Mouse (Mus musculus): ENCODE results near the gene Fgr. TPM values are rescaled to one million over a fixed set of nuclear protein-coding genes. Genes with fewer than 3 reads are reported as not detected.
A peak's percentile ranks its signal among the peaks of the same experiment; 100 is the strongest.

The Fgr gene
- polyA plus RNA-seq, 1 experiment from 2014 or later, result 0.45 TPM

DNA sequence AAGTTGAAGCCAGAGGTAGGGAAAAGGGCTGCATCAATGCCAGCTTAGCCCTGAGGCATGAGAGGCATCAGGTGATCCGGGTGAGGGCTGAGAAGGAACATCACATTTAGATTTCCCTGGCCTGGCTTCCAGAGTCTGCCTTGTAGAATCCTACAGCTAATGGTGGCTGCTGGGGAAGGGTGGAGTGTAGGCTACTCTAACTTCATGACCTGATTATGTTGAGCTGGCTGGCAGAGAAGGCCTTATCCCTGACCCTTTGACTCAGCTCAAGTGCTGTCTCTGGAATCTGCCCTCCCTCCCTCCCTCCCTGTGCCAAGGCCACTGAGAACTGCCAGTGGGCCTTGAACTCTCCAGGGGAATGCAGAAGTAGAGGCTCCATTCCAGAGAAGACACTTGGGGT, 61.6 kb downstream of the Fgr start:
- no peak overlapping the region for H3K4me3 ChIP-seq (ENCODE audit: low read length)
- H3K27ac ChIP-seq (ENCODE audit: low read depth, low read length), result no peak overlapping the region; the same call in 1 of the 2 replicates
- no peak overlapping the region for H3K9ac ChIP-seq (ENCODE audit: low read depth, low read length)
- WGBS, result 87% methylated on average over 1 of the region's 1 CpGs
- no peaks in the 10 kb centered on the region for H3K9me3 ChIP-seq (ENCODE audit: control insufficient read depth, low read length)
- H3K27me3 ChIP-seq (ENCODE audit: control insufficient read depth, insufficient read depth, low read length), result no peaks in the 10 kb centered on the region
- no peaks in the 10 kb centered on the region for H3K36me3 ChIP-seq (ENCODE audit: control insufficient read depth, insufficient read depth, low read length)
- peaks cover 27% of the 10 kb centered on the region for H3K4me1 ChIP-seq (ENCODE audit: control insufficient read depth, insufficient read depth, low read length)
- H3K4me2 ChIP-seq (replicated peaks; ENCODE audit: low read depth, low read length), result no peak overlapping the region
- no peak for ATAC-seq (ENCODE audit: low FRiP score, low TSS enrichment)

DNA sequence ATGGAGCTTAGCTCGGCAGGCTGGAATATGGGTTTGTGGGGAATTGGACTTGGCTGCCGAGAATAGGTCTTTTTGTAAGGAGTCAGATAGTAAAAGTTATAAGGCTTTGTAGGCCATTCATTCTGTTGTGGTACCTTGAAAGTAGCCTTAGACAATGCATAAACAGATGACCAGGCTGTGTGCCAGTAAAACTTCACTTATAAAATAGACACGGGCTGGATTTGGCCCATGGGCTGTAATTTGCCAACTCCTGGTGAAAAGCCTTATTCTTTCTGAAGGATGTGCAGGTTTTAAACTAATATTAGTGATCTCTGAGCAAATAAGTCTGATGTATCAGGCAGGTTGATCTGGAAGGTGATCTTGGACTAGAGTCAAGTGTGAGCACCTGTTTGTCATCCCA, 62.1 kb downstream of the Fgr start:
- peaks cover 32% of the 10 kb centered on the region for H3K4me1 ChIP-seq (ENCODE audit: control insufficient read depth, insufficient read depth, low read length)
- H3K9me3 ChIP-seq (ENCODE audit: control insufficient read depth, low read length), result no peaks in the 10 kb centered on the region
- no peak overlapping the region for H3K9ac ChIP-seq (ENCODE audit: low read depth, low read length)
- ATAC-seq (ENCODE audit: low FRiP score, low TSS enrichment), result no peak
- WGBS, result 84% methylated on average over 3 of the region's 3 CpGs
- H3K27ac ChIP-seq (ENCODE audit: low read depth, low read length), result no peak overlapping the region
- H3K27me3 ChIP-seq (ENCODE audit: control insufficient read depth, insufficient read depth, low read length), result no peaks in the 10 kb centered on the region
- H3K4me2 ChIP-seq (replicated peaks; ENCODE audit: low read depth, low read length), result no peak overlapping the region
- H3K4me3 ChIP-seq (ENCODE audit: low read length), result no peak overlapping the region
- no peaks in the 10 kb centered on the region for H3K36me3 ChIP-seq (ENCODE audit: control insufficient read depth, insufficient read depth, low read length)

GRCm38 (mm10) chr4:133037293-133037692, 63.4 kb downstream of the Fgr start:
- no peaks in the 10 kb centered on the region for H3K27me3 ChIP-seq (ENCODE audit: control insufficient read depth, insufficient read depth, low read length)
- H3K36me3 ChIP-seq (ENCODE audit: control insufficient read depth, insufficient read depth, low read length), result no peaks in the 10 kb centered on the region
- H3K9me3 ChIP-seq (ENCODE audit: control insufficient read depth, low read length), result no peaks in the 10 kb centered on the region
- no peak overlapping the region for H3K9ac ChIP-seq (ENCODE audit: low read depth, low read length)
- 29% methylated on average over 9 of the region's 9 CpGs for WGBS
- H3K4me1 ChIP-seq (ENCODE audit: control insufficient read depth, insufficient read depth, low read length), result peaks cover 45% of the 10 kb centered on the region
- no peak overlapping the region; the same call in 1 of the 2 replicates for H3K27ac ChIP-seq (ENCODE audit: low read depth, low read length)
- no peak overlapping the region for H3K4me3 ChIP-seq (ENCODE audit: low read length)
- no peak for ATAC-seq (ENCODE audit: low FRiP score, low TSS enrichment)
- H3K4me2 ChIP-seq (replicated peaks; ENCODE audit: low read depth, low read length), result peak overlapping the region; percentile 100

DNA sequence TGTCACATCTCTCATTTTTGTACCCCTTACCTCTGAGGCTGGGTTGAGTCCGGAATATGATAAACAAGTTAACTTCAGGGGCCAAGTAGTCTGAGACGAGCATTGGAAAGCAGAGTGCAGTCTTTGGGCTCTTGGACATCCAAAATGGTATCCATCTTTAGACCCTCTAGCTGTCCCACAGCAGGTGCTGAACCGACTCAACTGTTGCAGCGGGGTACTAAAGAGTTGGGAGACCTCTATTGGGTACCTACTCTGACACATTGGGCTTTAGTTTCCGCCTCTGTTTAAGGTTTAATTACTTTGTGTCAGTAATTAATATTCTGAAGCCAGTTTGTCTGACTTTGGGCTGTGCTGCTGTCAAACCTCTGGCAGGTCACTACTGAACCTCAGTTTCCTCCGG, 63.9 kb downstream of the Fgr start:
- Histone ChIP-seq H3K4me1 (ENCODE audit: control insufficient read depth, insufficient read depth, low read length) (peaks cover 50% of the 10 kb centered on the region), H3K4me2 (replicated peaks; ENCODE audit: low read depth, low read length) (peak overlapping the region; percentile 100), H3K9me3 (ENCODE audit: control insufficient read depth, low read length) (no peaks in the 10 kb centered on the region), H3K27me3 (ENCODE audit: control insufficient read depth, insufficient read depth, low read length) (no peaks in the 10 kb centered on the region), H3K27ac (ENCODE audit: low read depth, low read length) (no peak overlapping the region), H3K9ac (ENCODE audit: low read depth, low read length) (no peak overlapping the region; the same call in 1 of the 2 replicates), H3K4me3 (ENCODE audit: low read length) (peak overlapping the region; percentile 70; the same call in 1 of the 2 replicates), H3K36me3 (ENCODE audit: control insufficient read depth, insufficient read depth, low read length) (no peaks in the 10 kb centered on the region)
- WGBS, result 24% methylated on average over 6 of the region's 6 CpGs
- ATAC-seq (ENCODE audit: low FRiP score, low TSS enrichment), result no peak

GRCm38 (mm10) chr4:133038521-133039115, 64.7 kb downstream of the Fgr start:
- H3K9me3 ChIP-seq (ENCODE audit: control insufficient read depth, low read length), result no peaks in the 10 kb centered on the region
- no peaks in the 10 kb centered on the region for H3K36me3 ChIP-seq (ENCODE audit: control insufficient read depth, insufficient read depth, low read length)
- H3K4me3 ChIP-seq (ENCODE audit: low read length), result peak overlapping the region; percentile 70
- no peaks in the 10 kb centered on the region for H3K27me3 ChIP-seq (ENCODE audit: control insufficient read depth, insufficient read depth, low read length)
- peak overlapping the region; percentile 84 for H3K9ac ChIP-seq (ENCODE audit: low read depth, low read length)
- H3K4me2 ChIP-seq (replicated peaks; ENCODE audit: low read depth, low read length), result peak overlapping the region; percentile 100
- H3K27ac ChIP-seq (ENCODE audit: low read depth, low read length), result peak overlapping the region; percentile 96
- peak; percentile 53 for ATAC-seq (ENCODE audit: low FRiP score, low TSS enrichment)
- peaks cover 59% of the 10 kb centered on the region for H3K4me1 ChIP-seq (ENCODE audit: control insufficient read depth, insufficient read depth, low read length)
- WGBS, result 0% methylated on average over 44 of the region's 76 CpGs

DNA sequence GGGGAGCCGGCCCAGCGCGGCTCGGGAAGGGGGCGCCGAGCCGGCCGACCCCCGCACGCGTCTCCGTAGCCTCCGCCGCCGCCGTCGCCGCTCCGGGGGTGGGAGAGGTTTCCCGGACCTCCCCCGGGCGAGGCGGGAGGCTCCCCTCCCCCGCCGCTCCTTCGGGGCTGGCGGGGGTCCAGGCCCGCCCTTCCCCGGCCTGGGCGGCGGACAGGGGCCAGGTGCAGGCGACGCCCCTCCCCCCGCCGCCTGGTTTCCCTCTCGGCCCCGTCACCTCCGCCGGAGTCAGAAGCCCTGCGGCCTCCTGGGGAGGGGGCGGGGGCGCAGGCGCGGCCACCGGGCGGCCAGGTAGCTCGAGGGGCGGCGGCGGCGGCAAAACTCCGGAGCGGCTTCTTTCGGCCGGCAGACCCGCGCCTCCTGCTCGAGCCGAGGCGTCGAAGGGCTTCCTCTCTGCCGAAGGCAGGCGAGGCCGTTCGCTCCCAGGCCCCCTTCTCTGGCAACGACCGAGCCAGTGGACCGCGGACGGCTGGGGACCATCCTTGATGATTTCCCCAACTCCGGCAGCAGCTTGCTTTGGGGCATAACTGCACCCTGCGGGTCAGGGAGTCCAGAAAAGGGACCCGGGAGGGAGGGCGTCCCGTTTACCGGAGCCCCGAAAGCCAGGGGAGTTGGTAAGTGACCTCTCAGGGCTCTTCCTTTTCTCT, 65.4 kb downstream of the Fgr start:
- Histone ChIP-seq H3K27ac (ENCODE audit: low read depth, low read length) (peak overlapping the region; percentile 96), H3K9ac (ENCODE audit: low read depth, low read length) (peak overlapping the region; percentile 84), H3K27me3 (ENCODE audit: control insufficient read depth, insufficient read depth, low read length) (no peaks in the 10 kb centered on the region), H3K36me3 (ENCODE audit: control insufficient read depth, insufficient read depth, low read length) (no peaks in the 10 kb centered on the region), H3K9me3 (ENCODE audit: control insufficient read depth, low read length) (no peaks in the 10 kb centered on the region), H3K4me3 (ENCODE audit: low read length) (peak overlapping the region; percentile 70), H3K4me2 (replicated peaks; ENCODE audit: low read depth, low read length) (peak overlapping the region; percentile 100), H3K4me1 (ENCODE audit: control insufficient read depth, insufficient read depth, low read length) (peaks cover 65% of the 10 kb centered on the region)
- WGBS, result under 1% methylated on average over 41 of the region's 77 CpGs
- 0 out of 2 replicates have a peak, but pooled peaks have one; percentile 14 for ATAC-seq (ENCODE audit: low FRiP score, low TSS enrichment)

- H3K4me3 ChIP-seq (ENCODE audit: low read length), result peak overlapping the region; percentile 70
- H3K36me3 ChIP-seq (ENCODE audit: control insufficient read depth, insufficient read depth, low read length), result no peaks in the 10 kb centered on the region
- peak overlapping the region; percentile 100 for H3K4me2 ChIP-seq (replicated peaks; ENCODE audit: low read depth, low read length)
- no peaks in the 10 kb centered on the region for H3K27me3 ChIP-seq (ENCODE audit: control insufficient read depth, insufficient read depth, low read length)
- peak overlapping the region; percentile 96 for H3K27ac ChIP-seq (ENCODE audit: low read depth, low read length)
- no peak for ATAC-seq (ENCODE audit: low FRiP score, low TSS enrichment)
- WGBS, result 5% methylated on average over 18 of the region's 18 CpGs
- peak overlapping the region; percentile 84; the same call in 1 of the 2 replicates for H3K9ac ChIP-seq (ENCODE audit: low read depth, low read length)
- peaks cover 70% of the 10 kb centered on the region for H3K4me1 ChIP-seq (ENCODE audit: control insufficient read depth, insufficient read depth, low read length)
- no peaks in the 10 kb centered on the region for H3K9me3 ChIP-seq (ENCODE audit: control insufficient read depth, low read length)
Measured at GRCm38 (mm10) chr4:133039832-133040231, 65.9 kb downstream of the Fgr start.

DNA sequence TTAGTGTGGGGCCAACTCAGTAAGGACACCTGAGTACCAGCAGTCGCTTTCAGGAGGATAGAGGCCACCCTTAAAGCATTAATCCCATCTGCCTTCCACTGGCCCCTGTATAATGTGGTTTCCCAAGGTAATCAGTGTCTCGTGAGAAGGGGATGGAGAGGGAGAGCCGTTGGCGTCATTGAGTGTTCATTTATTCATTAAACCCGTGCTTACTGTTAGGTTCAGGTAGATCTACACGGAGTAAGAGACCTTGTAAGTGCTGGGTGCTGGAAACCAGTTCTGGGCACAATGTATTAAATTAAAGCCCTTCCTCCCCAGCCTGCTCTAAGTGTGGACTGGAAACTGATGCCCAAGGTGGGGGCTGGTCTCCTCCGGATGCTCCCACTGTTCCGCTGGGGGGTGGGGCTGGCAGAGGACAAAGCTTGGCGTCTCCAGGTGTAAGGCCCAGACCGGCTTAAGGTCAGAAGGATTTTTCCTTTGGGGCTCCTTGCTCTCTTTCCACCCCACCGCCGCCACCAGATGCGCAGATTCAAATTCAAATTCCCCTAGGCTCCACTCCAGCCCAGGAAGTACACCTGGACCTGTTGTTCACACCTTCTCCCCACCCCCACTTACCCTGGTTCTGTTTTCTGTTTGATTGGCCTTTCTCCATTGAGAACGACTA, 66.5 kb downstream of the Fgr start:
- Histone ChIP-seq H3K9me3 (ENCODE audit: control insufficient read depth, low read length) (no peaks in the 10 kb centered on the region), H3K27ac (ENCODE audit: low read depth, low read length) (peak overlapping the region; percentile 96), H3K4me2 (replicated peaks; ENCODE audit: low read depth, low read length) (peak overlapping the region; percentile 100), H3K4me1 (ENCODE audit: control insufficient read depth, insufficient read depth, low read length) (peaks cover 71% of the 10 kb centered on the region), H3K9ac (ENCODE audit: low read depth, low read length) (peak overlapping the region; percentile 84; the same call in 1 of the 2 replicates), H3K27me3 (ENCODE audit: control insufficient read depth, insufficient read depth, low read length) (no peaks in the 10 kb centered on the region), H3K4me3 (ENCODE audit: low read length) (peak overlapping the region; percentile 70; the same call in 1 of the 2 replicates), H3K36me3 (ENCODE audit: control insufficient read depth, insufficient read depth, low read length) (no peaks in the 10 kb centered on the region)
- no peak for ATAC-seq (ENCODE audit: low FRiP score, low TSS enrichment)
- WGBS, result 20% methylated on average over 14 of the region's 14 CpGs

DNA sequence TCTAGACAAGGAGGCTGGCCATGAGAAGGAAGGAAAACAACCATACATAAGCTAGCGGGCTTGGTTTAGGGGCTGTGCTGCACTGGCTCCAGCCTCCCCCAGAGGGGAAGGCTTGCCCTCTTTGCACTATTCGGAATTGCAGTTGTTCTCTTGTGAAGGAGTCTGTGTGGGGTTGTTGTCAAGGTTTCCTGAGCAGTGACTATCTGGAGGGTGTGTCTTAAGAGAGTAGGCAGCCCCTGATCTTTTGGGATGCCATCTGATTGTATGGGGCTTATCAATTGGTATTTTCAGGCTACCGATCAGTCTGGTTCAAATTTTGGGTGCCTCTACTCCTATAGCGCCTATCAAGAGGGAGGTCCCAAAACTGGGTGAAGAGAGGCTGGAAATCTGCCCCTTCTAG, 68.3 kb downstream of the Fgr start:
- H3K4me2 ChIP-seq (replicated peaks; ENCODE audit: low read depth, low read length), result peak overlapping the region; percentile 38
- 17% methylated on average over 4 of the region's 4 CpGs for WGBS
- peak overlapping the region; percentile 76 for H3K27ac ChIP-seq (ENCODE audit: low read depth, low read length)
- no peak for ATAC-seq (ENCODE audit: low FRiP score, low TSS enrichment)
- no peaks in the 10 kb centered on the region for H3K36me3 ChIP-seq (ENCODE audit: control insufficient read depth, insufficient read depth, low read length)
- peak overlapping the region; percentile 1 for H3K4me3 ChIP-seq (ENCODE audit: low read length)
- H3K9me3 ChIP-seq (ENCODE audit: control insufficient read depth, low read length), result no peaks in the 10 kb centered on the region
- no peaks in the 10 kb centered on the region for H3K27me3 ChIP-seq (ENCODE audit: control insufficient read depth, insufficient read depth, low read length)
- H3K4me1 ChIP-seq (ENCODE audit: control insufficient read depth, insufficient read depth, low read length), result peaks cover 84% of the 10 kb centered on the region
- peak overlapping the region; percentile 8; the same call in 1 of the 2 replicates for H3K9ac ChIP-seq (ENCODE audit: low read depth, low read length)

Data from kidney, embryonic 14.5 days (tissue).